Mouse (Mus musculus) midbrain, postnatal 0 days (tissue): ENCODE data around the gene Dkk2. TPM values are rescaled to one million over a fixed set of nuclear protein-coding genes. Genes with fewer than 3 reads are reported as not detected.
"Not testable (repeated sequence)": the region's sequence is repeated elsewhere in the genome, so short reads cannot be mapped to it uniquely, and the experiment has no call there.

Experiments used
- ATAC-seq: fragments of 200-750 bp; cut with Nextera tagmentation; 2 replicates; pipeline ENCODE4 v1.8.0; 2017; ENCODE audit warnings: moderate number of reproducible peaks, mild to moderate bottlenecking, moderate TSS enrichment, moderate library complexity; ENCODE audit not compliant: low FRiP score
- DNase-seq: peaks from one replicate; pipeline ENCODE4 v3.0.0-alpha.2; 2015; ENCODE audit warnings: low spot score
- H3K27ac ChIP-seq: fragments of 300-500 bp; sonication (generic); 2 replicates; pipeline ENCODE4 v1.5.1; 2014; ENCODE audit warnings: low read depth, mild to moderate bottlenecking, low read length, mixed read lengths
- H3K27me3 ChIP-seq: fragments of 300-500 bp; sonication (generic); 2 replicates; pipeline ENCODE4 v1.6.1; 2014; ENCODE audit warnings: low read length, control low read depth, mixed read lengths; ENCODE audit not compliant: insufficient read depth
- H3K36me3 ChIP-seq: fragments of 300-500 bp; sonication (generic); 2 replicates; pipeline ENCODE4 v1.6.1; 2014; ENCODE audit warnings: low read length, control low read depth, mixed read lengths; ENCODE audit not compliant: insufficient read depth
- H3K4me1 ChIP-seq: fragments of 300-500 bp; sonication (generic); 2 replicates; pipeline ENCODE4 v1.6.1; 2014; ENCODE audit warnings: mild to moderate bottlenecking, control low read depth, antibody characterized with exemption, low read length, mixed read lengths; ENCODE audit not compliant: insufficient read depth
- H3K4me2 ChIP-seq: fragments of 300-500 bp; sonication (generic); 2 replicates; pipeline ENCODE4 v1.6.1; 2014; ENCODE audit warnings: low read depth, mild to moderate bottlenecking, low read length, mixed read lengths; ENCODE audit not compliant: poor library complexity, severe bottlenecking
- H3K4me3 ChIP-seq: fragments of 300-500 bp; sonication (generic); 2 replicates; pipeline ENCODE4 v1.5.1; 2014; ENCODE audit warnings: low read depth, mild to moderate bottlenecking, low read length, moderate library complexity
- H3K9ac ChIP-seq: fragments of 300-500 bp; sonication (generic); replicated peaks from 2 replicates; pipeline ENCODE4 v1.6.1; 2014; ENCODE audit warnings: mild to moderate bottlenecking, low read length, moderate library complexity, mixed read lengths; ENCODE audit not compliant: poor library complexity, severe bottlenecking
- H3K9me3 ChIP-seq: fragments of 300-500 bp; sonication (generic); 2 replicates; pipeline ENCODE4 v1.6.1; 2016; ENCODE audit warnings: low read length, control low read depth
- CTCF ChIP-seq: IDR thresholded peaks from 2 replicates; pipeline ENCODE4 v1.5.1; 2016; ENCODE audit warnings: antibody characterized with exemption, mild to moderate bottlenecking
- WGBS: fragments of 180-500 bp; shearing (Covaris S2); extraction: QIAGEN DNeasy Blood & Tissue Kit; methylation state at CpG from one replicate; pipeline ENCODE4 v1.1.7; 2014; 5-methylcytosine and 5-hydroxymethylcytosine counted together
- polyA plus RNA-seq: library from polyadenylated mRNA; unstranded; fragments of >200 nt; fragmentation: Nextera tagmentation; extraction: Ambion mirVana; gene quantifications from 2 replicates; pipeline ENCODE4 v1.2.1, GENCODE M21; 2015
- total RNA-seq: library from RNA; depleted of rRNA; stranded (reverse); fragments of >200 nt; gene quantifications from 2 replicates; pipeline ENCODE4 v1.2.3, GENCODE M21; 2014; rRNA removed

Gene Dkk2
- total RNA-seq (1.2 and 1.3 TPM in 2 replicates), polyA plus RNA-seq (1.3 and 1.5 TPM in 2 replicates)

DNA sequence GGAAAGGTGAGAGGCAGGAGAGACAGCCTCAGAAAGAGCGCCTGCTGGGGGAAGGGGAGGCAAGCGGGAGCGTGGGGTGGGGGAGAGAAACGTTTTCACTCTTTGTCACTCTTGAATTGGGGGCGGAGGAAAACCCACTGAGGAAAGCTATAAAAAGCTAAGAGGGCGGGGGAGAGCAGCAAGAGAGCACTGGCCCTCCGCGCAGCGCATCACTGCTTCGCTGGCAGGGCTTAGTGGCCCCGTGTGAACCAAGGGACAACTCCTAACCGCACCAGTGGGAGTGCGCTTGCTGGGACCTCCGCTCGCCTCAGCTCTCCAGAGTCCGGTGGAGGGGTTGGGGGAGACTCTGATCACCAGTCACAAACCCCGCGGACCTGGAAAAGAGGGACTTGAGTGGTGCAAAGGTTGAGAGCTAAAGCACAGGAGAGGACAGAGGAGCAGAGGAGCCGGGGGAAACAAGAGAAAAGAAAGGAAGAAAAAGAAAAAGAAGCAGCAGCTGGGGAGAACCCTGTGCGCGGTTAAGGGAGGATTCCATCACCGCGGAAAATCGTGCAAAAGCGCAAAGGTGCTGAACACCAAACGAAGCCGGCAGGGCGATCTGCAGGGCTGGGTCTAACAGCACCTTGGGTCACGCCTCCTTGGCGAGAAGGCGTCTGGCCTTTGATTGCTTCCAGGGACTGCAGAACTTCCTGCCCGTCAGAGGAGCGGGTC, at the start of gene Dkk2:
TSS of gene Dkk2 (plus strand) at position 181 of the 711 bp plus-strand sequence.
- DNase-seq = no peak
- ATAC-seq = 0 out of 2 replicates have a peak, but pooled peaks have one; percentile 36
- WGBS = under 1% methylated on average over 33 of the region's 33 CpGs
- peaks cover 18% of the 10 kb centered on the region for H3K27me3 ChIP-seq
- H3K4me2 ChIP-seq = peak within 1 kb of the TSS; percentile 99
- no peaks in the 10 kb centered on the region for H3K36me3 ChIP-seq
- no peak for TF ChIP-seq CTCF
- peaks cover 6% of the 10 kb centered on the region; the same call in 1 of the 2 replicates for H3K4me1 ChIP-seq
- no peaks in the 10 kb centered on the region for H3K9me3 ChIP-seq
- H3K27ac ChIP-seq = no peak within 1 kb of the TSS
- peak within 1 kb of the TSS; percentile 49 for H3K4me3 ChIP-seq
- H3K9ac ChIP-seq = 0 out of 2 replicates have a peak within 1 kb of the TSS, but pooled peaks have one; percentile 29

DNA sequence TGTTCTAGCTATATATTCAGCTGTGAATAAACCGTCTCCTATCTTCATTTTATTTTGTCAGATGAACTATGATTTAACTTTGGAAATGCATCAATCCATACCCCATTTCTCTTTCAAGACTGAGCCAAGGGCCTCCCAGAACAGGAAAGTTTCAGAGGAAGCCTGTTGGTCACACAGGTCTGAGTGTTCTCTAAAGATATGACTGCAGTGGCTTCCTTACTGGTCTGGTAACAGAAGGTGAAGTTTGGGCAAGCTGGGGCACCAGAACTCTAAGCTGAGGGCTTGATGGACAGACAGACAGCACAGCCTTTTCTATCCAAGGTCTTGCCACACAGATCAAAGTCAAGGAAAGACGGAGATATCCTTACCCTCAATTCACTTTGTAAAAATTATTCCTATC, 48.4 kb upstream of the Dkk2 start:
- 97% methylated on average over 2 of the region's 2 CpGs for WGBS
- DNase-seq (no peak), ATAC-seq (no peak)
- Histone ChIP-seq H3K27me3 (no peaks in the 10 kb centered on the region), H3K27ac (no peak overlapping the region), H3K9me3 (no peaks in the 10 kb centered on the region), H3K4me2 (no peak overlapping the region), H3K9ac (no peak overlapping the region), H3K4me1 (no peaks in the 10 kb centered on the region), H3K4me3 (no peak overlapping the region), H3K36me3 (no peaks in the 10 kb centered on the region)
- no peak for TF ChIP-seq CTCF

DNA sequence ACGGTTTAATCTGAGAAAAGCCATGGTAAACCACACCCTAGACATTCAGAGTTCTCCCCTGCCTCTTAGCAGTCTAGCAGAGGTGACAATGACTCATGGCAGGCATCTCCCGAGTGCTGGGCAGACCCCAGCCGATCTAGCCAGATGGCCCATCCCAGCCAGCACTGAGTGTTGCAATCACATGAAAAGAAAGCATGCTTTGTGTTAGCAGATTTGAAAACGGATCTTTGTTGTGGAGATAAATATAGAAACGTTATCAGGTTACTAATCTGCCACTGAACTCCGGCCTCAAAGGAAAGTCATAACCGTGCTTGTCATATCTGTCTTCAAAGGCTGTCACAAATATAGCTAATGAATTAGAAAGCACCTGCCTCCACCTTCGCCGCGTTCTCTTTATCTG, 47.4 kb upstream of the Dkk2 start:
- Histone ChIP-seq H3K4me2 (no peak overlapping the region), H3K4me1 (no peaks in the 10 kb centered on the region), H3K27ac (no peak overlapping the region), H3K27me3 (no peaks in the 10 kb centered on the region), H3K9me3 (no peaks in the 10 kb centered on the region), H3K36me3 (no peaks in the 10 kb centered on the region), H3K9ac (no peak overlapping the region), H3K4me3 (no peak overlapping the region)
- 44% methylated on average over 10 of the region's 10 CpGs for WGBS
- DNase-seq (no peak), ATAC-seq (no peak)
- no peak for TF ChIP-seq CTCF

DNA sequence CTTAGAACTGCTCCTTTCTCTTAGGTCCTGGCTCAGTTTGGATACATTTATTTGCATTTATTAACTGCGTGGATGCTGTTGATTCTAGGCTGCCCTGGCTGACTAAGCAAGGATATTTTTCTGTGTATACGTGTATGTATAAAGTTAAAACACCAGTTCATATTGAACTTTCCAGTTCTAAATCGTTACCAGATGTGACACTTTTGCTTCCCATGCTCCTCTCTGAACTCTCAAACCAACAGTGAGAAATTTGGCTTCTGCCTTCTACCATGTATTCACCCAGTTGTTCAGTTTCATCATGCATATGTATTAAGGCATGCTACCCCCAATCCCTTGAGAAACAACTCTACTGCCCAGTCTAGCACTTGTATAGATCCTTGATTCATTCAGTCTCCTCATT, 45.0 kb upstream of the Dkk2 start:
- no peak overlapping the region for H3K4me3 ChIP-seq
- H3K9ac ChIP-seq = no peak overlapping the region
- DNase-seq (no peak), ATAC-seq (no peak)
- H3K27ac ChIP-seq = no peak overlapping the region
- TF ChIP-seq CTCF = no peak
- 70% methylated on average over 3 of the region's 3 CpGs for WGBS
- no peak overlapping the region for H3K4me2 ChIP-seq
- no peaks in the 10 kb centered on the region for H3K36me3 ChIP-seq
- H3K27me3 ChIP-seq = no peaks in the 10 kb centered on the region
- H3K9me3 ChIP-seq = no peaks in the 10 kb centered on the region
- no peaks in the 10 kb centered on the region for H3K4me1 ChIP-seq

DNA sequence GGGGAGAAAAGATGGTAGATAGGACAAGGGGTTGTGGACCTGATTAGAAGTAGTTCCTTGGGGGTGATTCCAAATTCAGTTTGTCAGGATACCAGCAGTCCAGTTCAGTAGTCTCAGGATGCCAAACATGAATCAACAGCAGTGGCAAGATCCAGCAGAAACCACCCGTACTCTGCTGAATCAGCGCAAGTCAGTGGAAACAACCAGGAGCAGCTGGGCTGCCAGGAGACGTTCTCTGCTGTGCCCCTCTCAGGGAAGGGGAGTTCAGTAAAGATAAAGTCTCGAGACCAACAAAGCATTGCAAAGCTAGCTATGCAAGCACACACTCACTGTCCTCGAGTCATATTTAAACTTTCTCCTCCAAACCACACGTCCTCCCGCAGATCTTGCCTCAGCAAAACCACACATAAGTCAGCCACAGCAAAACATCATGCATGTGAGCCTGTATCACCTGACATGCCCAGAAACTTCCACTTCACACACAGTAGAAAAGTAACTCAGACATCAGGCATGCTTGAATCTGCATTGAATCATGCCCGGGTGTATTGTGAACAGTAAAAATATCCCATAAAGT, 34.1 kb upstream of the Dkk2 start:
- WGBS = 91% methylated on average over 8 of the region's 8 CpGs
- Histone ChIP-seq H3K9me3 (no peaks in the 10 kb centered on the region), H3K9ac (no peak overlapping the region), H3K27ac (no peak overlapping the region), H3K4me3 (no peak overlapping the region), H3K4me1 (no peaks in the 10 kb centered on the region), H3K27me3 (no peaks in the 10 kb centered on the region), H3K4me2 (no peak overlapping the region), H3K36me3 (no peaks in the 10 kb centered on the region)
- TF ChIP-seq CTCF = no peak
- DNase-seq (no peak), ATAC-seq (no peak)

DNA sequence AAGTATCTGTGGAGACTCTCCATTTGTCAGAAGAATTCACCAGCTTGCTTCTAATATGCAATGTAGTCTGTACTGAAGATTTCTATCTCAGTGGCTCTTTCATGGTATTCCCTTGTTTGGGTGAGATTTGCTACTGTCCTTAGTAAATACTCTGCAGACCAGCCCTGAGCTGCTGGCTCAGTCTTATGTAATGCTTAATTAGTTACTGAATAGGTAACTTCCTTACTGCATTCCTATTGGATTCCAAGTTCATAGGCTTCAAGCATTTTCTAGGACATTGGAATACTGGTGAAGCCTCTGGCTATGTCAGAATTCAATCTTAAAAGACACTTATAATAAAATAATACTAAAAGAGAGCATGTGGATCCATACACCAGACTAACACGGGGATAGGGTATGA, 22.3 kb upstream of the Dkk2 start:
- not testable (repeated sequence) for H3K9ac ChIP-seq, H3K27me3 ChIP-seq, H3K4me1 ChIP-seq, DNase-seq, H3K4me2 ChIP-seq, H3K36me3 ChIP-seq, H3K4me3 ChIP-seq, ATAC-seq, H3K27ac ChIP-seq, H3K9me3 ChIP-seq
- WGBS = 58% methylated on average over 1 of the region's 1 CpGs
